Mouse (Mus musculus): Measurements from ENCODE around the gene Ssbp4.

Gene Ssbp4

GRCm38 (mm10) chr8:70552836-70553235, 55.8 kb downstream of the Ssbp4 start:
- DNase-seq (ENCODE audit: low spot score in 2 of 2), result peak in 1 of 2 experiments; percentile 54

DNA sequence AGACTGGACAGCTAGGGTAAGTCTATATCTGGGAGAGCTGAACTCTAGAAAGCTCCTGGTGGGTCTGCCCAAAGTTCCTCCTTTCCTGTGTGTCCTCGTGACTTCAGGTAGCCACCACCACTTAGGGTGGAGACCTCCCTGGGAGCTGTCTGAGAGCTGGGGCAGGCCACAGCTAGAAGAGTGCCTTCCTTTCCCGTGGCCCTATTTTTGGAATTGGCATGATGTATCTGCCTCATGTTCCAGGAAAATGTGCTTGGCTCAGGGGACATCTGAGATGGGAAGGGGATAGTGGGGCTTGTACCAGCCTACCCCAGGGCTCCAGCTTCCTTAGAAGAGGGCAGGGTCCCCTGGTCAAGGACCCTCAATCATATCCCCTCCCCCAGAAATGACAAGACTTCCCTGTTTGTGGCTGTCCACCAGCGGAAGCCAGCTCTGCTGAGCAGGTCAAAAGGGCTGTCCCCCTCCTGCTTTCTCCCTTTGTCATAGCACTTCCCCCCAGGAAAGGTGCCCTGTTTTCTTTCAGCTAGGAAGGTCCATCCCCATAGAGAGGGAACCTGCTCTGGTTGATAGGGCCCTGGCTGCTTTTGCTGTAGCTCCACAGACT, 57.0 kb downstream of the Ssbp4 start:
- peak; percentile 53 to 60 for DNase-seq (ENCODE audit: low spot score in 2 of 2)

GRCm38 (mm10) chr8:70549412-70550184, 59.1 kb downstream of the Ssbp4 start:
- no peak for DNase-seq (ENCODE audit: low spot score in 2 of 2)

- DNase-seq (ENCODE audit: low spot score in 2 of 2), result no peak
These were observed 60.9 kb downstream of the Ssbp4 start for GRCm38 (mm10) chr8:70547762-70548161.

Data from heart, adult 9 months (tissue).